Mouse (Mus musculus): ENCODE results near the gene Ggact.

The Ggact gene

GRCm38 (mm10) chr14:122913657-122914056 is at the start of gene Ggact:
Ggact (minus strand) TSS chr14:122913757.
- no peak for DNase-seq (ENCODE audit: low spot score in 2 of 2)

GRCm38 (mm10) chr14:122957941-122958340 is 44.4 kb upstream of the Ggact start:
- peak; percentile 80 to 94 for DNase-seq (ENCODE audit: low spot score in 2 of 2)

DNA sequence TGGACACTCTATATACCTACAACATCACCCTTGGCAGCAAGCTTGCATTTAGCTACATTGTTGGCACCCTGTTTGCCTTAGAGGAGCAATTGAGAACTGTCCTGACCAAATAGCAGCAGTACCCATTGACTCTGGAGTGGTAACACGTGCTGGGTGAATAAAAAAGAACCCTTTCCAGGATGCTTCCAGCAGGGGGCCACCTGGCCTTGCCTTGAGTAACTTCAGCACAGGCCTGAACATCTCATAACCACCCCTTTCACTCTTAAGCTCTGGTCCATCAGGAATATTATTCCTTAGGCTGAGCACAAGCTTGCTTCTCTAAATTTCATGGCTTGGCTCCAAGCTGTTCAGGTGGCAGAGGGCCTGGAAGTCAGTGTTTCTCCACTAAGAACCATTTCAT is 39.8 kb upstream of the Ggact start:
- DNase-seq (ENCODE audit: low spot score in 2 of 2), result peak in 1 of 2 experiments; percentile 37

DNA sequence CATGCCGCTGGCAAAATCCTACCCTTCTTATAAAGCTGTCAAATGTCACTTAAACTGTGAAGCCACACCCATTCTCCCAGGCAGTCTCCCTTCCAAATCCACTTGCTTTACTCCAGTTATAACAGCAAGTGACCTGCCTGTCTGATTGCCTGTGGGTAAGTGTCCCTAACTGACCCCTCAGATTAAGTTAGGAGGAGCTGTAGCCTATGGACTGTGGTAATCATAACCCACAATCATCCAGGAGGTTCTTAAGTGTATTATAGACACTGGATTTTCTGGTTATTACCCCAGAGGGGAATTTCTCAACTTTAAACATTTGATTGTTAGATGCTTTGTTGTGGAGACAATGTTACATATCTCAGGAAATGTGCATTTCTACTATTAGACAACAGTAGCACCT is 39.0 kb upstream of the Ggact start:
- DNase-seq (ENCODE audit: low spot score in 2 of 2), result no peak

GRCm38 (mm10) chr14:122951676-122952445 is 38.3 kb upstream of the Ggact start:
- no peak for DNase-seq (ENCODE audit: low spot score in 2 of 2)

GRCm38 (mm10) chr14:122950915-122951314 is 37.4 kb upstream of the Ggact start:
- DNase-seq (ENCODE audit: low spot score in 2 of 2), result peak in 1 of 2 experiments; percentile 11

DNA sequence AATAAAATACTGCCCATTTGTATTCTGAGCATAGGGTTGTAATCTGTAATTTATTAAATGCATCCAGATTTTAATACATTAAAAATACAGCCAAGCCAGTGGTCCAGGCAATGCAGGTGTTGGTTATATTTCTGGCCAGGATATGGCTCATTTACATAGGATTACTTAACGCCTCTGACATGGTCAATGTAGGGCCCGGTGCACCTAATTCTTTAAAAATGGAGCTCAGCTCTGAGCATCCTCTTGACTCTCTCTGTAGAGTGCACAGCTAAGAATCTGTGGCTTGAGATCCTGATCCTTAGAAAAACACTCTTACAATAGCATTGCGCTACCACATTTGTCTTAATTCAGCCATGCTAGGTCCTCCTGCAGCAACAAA is 29.9 kb upstream of the Ggact start:
- no peak for DNase-seq (ENCODE audit: low spot score in 2 of 2)

GRCm38 (mm10) chr14:122942757-122943474 is 29.4 kb upstream of the Ggact start:
- no peak for DNase-seq (ENCODE audit: low spot score in 2 of 2)

DNA sequence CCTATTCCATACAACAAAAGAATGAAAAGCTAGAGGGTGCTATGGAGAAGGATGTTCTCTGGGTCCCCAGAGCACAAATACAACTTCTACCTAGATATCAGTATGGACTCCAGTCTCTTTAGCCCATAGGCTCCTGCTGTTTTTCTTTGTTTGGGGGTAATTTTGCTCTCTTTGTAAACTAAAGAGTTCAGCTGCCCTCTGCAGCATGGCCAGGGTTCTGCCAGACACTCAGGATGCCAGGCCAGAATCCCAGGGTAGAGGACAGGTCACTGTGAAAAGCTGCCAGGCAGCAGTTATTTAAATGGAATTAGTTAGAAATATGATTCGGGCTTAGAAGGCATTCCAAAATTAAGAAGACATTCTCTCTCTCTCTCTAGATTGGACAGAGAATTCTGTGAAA is 22.9 kb upstream of the Ggact start:
- no peak for DNase-seq (ENCODE audit: low spot score in 2 of 2)

DNA sequence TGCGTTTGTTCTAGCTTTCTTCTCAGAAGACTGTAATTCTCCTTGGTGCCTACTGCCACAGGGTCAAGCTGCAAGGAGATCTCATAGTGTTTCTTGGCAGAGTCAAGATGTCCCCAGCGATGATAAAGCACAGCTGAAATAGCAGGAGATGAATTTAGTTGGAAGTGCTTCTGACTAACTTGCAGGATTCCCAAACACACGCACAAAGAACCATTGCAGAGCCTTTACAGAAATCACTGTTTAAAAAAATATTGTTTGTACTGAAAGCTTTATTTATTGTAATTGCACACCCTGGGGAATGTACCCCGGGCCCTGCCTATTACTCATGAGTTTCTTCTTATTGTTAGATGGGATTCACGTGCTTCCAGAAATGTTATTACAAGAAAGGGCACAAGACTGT is 6.5 kb upstream of the Ggact start:
- no peak for DNase-seq (ENCODE audit: low spot score in 2 of 2)

DNA sequence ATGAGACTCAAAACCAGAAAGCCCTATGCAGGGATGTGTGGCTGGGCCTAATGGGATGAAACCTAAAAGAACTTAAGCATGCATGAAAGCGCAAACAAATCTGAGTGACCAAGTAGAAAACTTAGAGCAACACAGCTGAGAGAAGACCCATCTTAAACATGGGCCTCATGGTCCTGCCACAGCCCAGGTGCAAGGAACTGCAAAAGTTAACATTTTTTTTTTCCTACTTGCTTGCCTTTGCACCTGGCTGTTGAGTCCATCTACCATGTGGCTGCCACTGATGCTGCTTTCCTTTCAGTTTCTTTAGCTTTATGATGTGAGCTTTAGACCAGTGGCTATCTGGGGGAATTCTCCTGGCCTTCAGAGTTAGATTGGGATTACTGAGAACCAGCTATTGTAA is 4.1 kb upstream of the Ggact start:
- DNase-seq (ENCODE audit: low spot score in 2 of 2), result no peak

DNA sequence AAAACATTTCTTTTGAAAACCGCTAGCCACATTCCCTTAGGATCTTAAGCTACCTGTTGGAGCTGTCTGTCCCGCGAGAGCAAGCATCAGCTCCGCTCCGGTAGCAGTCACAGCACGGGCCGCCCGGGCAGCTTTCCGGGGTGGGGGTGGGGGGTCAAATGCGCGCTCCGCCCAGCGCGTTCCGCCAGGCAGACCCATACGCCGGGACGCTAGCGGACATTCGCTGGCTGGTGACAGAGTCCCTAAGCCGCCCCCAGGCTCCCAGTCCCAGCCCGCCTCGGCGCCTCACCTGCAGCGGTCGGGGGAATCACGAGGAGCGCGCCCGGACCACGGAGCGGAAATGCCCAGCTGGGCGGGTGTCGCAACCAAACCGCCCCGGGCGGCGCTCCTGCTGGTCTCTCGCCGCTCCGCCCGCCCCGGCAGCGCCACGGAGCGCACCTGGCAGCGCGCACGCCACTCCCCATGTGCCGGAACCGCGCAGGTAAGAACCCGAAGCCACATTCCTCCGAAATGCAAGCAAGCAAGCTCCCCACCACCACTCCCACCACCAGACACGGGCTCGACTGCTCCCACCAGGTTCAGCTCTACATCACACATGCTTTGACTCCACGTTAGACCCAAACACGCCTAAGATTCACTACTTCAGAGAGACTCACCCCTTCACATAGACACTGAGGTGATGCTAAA is 602 bp downstream of the Ggact start:
- DNase-seq (ENCODE audit: low spot score in 2 of 2), result peak in 1 of 2 experiments; percentile 49

- DNase-seq (ENCODE audit: low spot score in 2 of 2), result no peak
Measured at GRCm38 (mm10) chr14:122912137-122912536, 1.4 kb downstream of the Ggact start.

- no peak for DNase-seq (ENCODE audit: low spot score in 2 of 2)
Measured at GRCm38 (mm10) chr14:122911265-122911664, 2.3 kb downstream of the Ggact start.

GRCm38 (mm10) chr14:122909368-122910091 is 4.0 kb downstream of the Ggact start:
- DNase-seq (ENCODE audit: low spot score in 2 of 2), result no peak

DNA sequence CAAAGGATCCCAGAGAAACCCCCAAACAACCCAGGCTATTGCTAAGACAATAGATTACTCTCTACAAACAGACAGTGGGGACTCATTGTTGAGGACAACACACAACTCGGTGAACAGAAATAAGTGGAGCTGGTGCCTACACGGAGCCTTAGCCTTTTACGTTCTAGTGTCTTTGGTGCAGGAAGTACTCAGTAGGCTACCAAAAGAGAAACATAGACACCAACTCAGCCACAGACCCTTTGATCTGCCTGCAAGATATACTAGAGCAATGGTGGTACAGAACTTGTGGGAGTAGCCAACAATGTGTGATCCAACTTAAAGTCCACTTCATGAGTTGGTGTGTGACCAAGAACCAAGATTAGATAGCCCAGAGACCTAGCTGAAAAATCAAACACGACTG is 5.5 kb downstream of the Ggact start:
- no peak for DNase-seq (ENCODE audit: low spot score in 2 of 2)

GRCm38 (mm10) chr14:122905007-122905406 is 8.6 kb downstream of the Ggact start:
- no peak for DNase-seq (ENCODE audit: low spot score in 2 of 2)

GRCm38 (mm10) chr14:122903923-122904351 is 9.6 kb downstream of the Ggact start:
- DNase-seq (ENCODE audit: low spot score in 2 of 2), result no peak

GRCm38 (mm10) chr14:122902884-122903283 is 10.7 kb downstream of the Ggact start:
- peak in 1 of 2 experiments; percentile 72 for DNase-seq (ENCODE audit: low spot score in 2 of 2)

- peak in 1 of 2 experiments; percentile 36 for DNase-seq (ENCODE audit: low spot score in 2 of 2)
Measured at GRCm38 (mm10) chr14:122902136-122902535, 11.4 kb downstream of the Ggact start.

DNA sequence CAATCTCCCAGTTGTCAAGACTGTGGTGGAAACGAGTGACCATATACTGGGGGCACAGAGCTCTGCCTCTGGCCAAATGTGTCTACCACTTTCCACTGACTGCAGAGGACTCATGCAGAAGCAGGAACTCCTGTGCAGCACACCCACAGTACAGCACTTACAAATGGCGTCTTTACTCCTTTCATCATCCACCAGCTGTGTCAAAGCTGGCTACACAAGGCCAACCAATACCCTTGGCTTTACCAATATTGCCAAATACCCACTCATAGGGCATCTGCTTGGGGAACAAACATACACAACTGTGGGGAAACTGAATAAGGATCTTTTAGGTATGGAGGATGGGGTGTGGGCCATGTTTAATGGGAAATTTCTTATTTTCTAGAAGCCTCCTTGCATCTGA is 11.8 kb downstream of the Ggact start:
- no peak for DNase-seq (ENCODE audit: low spot score in 2 of 2)

- no peak for DNase-seq (ENCODE audit: low spot score in 2 of 2)
Measured at GRCm38 (mm10) chr14:122901177-122901576, 12.4 kb downstream of the Ggact start.
